Mouse (Mus musculus) spleen, adult 2 months (tissue): ENCODE results near the gene Trpm1.

Source experiments
- CTCF ChIP-seq: fragments of 200-500 bp; IDR thresholded peaks from 2 replicates; pipeline ENCODE4 v1.5.1; 2011; ENCODE audit warnings: mild to moderate bottlenecking, inconsistent platforms; ENCODE audit not compliant: insufficient read depth, insufficient read length, insufficient replicate concordance; ENCODE audit errors: extremely low read depth
- POLR2A ChIP-seq: fragments of 200-500 bp; IDR thresholded peaks from 2 replicates; pipeline ENCODE4 v1.6.1; 2011; ENCODE audit warnings: low read depth, low read length, inconsistent platforms

DNA sequence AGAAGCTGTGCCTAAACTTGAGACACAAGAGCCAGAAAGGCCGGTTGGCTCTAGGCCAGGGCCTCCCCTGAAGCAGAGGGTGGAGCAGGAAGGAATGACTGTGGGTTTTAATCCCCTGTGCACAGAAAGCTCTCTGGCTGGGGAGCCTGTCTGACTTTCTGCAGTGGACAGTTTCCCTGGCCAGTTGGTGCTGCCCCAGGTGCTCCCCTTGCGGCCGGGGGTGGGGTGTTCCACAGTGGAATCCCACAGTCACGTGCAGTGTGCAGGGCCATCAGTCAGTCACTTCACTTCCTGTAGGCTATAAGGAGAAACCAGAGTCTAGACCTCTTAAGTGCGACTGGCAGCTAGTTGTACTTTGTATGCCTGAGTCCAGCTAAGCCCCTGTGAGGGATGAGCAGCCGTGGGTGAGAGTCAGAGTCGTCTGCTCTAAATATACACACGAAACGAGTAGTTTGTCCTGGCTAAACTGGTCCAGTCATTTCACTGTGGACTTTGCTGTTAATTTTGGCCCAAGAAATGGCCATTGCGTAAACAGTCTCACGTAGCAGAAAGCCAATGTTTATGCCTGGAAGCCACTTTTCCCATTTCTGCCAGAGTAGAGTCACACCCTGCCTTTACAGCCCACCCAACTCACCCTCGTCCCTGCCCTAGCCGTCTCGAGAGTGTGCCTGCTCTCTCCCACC is 38.8 kb downstream of the Trpm1 start:
- TF ChIP-seq POLR2A (no peak), CTCF (no peak)
